Mouse (Mus musculus) olfactory bulb, adult 2 months (tissue): ENCODE data around the gene 6820408C15Rik. TPM values are rescaled to one million over a fixed set of nuclear protein-coding genes. Genes with fewer than 3 reads are reported as not detected.
A peak's percentile ranks its signal among the peaks of the same experiment; 100 is the strongest.

ENCODE experiments used
- H3K27ac ChIP-seq: fragments of 200-500 bp; 2 replicates; pipeline ENCODE4 v1.5.1; 2012; ENCODE audit warnings: low read depth, low read length; ENCODE audit not compliant: insufficient read depth
- H3K4me1 ChIP-seq: fragments of 200-500 bp; 2 replicates; pipeline ENCODE4 v1.6.1; 2012; ENCODE audit warnings: low read length; ENCODE audit not compliant: control insufficient read depth, insufficient read depth
- H3K4me3 ChIP-seq: fragments of 200-500 bp; 2 replicates; pipeline ENCODE4 v1.5.1; 2012; ENCODE audit warnings: mild to moderate bottlenecking, low read depth, low read length, moderate library complexity; ENCODE audit not compliant: insufficient read depth
- CTCF ChIP-seq: fragments of 200-500 bp; IDR thresholded peaks from 2 replicates; pipeline ENCODE4 v1.5.1; 2012; ENCODE audit warnings: low read depth, mild to moderate bottlenecking, low read length, moderate library complexity; ENCODE audit not compliant: insufficient read depth
- POLR2A ChIP-seq: fragments of 200-500 bp; IDR thresholded peaks from 2 replicates; pipeline ENCODE4 v1.6.1; 2012; ENCODE audit warnings: mild to moderate bottlenecking, low read depth, low read length, moderate library complexity; ENCODE audit not compliant: insufficient read depth
- WGBS: fragments of 180-500 bp; shearing (Covaris S2); methylation state at CpG from one replicate; pipeline ENCODE4 v1.1.7; 2018; 5-methylcytosine and 5-hydroxymethylcytosine counted together
- polyA plus RNA-seq: library from polyadenylated mRNA; stranded (reverse); fragments of >200 nt; gene quantifications from 2 replicates; pipeline ENCODE4 v1.2.4, GENCODE M21; 2012; ENCODE audit warnings: low replicate concordance; ENCODE audit not compliant: missing spikeins, insufficient read depth, insufficient read length

6820408C15Rik gene
- polyA plus RNA-seq: not detected in 2 replicates

DNA sequence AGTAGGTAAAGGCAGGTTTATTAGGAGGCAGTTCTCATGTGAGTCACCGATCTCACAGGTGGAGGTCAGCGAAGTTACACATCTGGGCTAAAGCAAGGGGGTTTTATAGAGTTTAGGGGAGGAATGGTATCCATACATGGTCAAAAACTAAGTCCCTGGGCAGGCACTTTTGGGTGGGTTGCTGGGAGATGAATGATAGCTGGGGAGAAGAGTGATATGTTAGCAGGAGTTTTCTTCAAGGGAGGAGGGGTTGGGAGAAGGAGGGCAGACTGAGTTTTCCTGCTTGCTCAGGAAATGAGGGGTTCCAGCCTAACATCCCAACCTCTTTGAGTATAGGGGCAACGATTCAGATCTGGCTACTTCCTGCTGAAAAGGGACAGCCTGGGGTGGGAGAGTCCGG lies at the start of gene 6820408C15Rik:
Gene 6820408C15Rik (plus strand): TSS at position 301 of the 400 bp plus-strand sequence.
- H3K4me3 ChIP-seq: peak within 1 kb of the TSS; percentile 83
- 22% methylated on average over 4 of the region's 4 CpGs for WGBS
- H3K27ac ChIP-seq: peak within 1 kb of the TSS; percentile 99
- peaks cover 19% of the 10 kb centered on the region for H3K4me1 ChIP-seq
- no peak for TF ChIP-seq CTCF
- no peak for TF ChIP-seq POLR2A

DNA sequence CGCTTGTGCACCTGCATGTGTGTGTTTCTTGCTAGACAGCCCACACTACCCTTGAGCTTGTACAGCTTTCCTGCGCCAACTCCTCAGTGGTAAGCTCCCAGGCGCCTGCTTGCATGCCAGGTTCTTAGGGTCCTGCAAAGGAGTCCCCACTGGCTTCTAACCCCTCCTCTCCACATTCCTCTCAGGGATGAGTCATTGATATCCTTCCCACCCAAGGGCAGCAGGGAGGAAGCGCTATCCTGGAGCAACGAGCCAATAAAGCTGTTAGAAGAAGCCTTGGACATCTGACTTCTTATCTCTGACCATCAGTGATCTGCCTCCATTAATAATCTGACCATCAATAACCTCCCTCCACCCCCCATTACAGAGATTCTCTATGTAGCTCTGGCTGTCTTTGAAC lies 47.5 kb upstream of the 6820408C15Rik start:
- Histone ChIP-seq H3K27ac (no peak overlapping the region), H3K4me3 (no peak overlapping the region), H3K4me1 (0 out of 2 replicates have a peak, but pooled peaks cover 8% of the 10 kb centered on the region)
- TF ChIP-seq POLR2A: no peak
- no peak for TF ChIP-seq CTCF
- WGBS: 71% methylated on average over 5 of the region's 5 CpGs

DNA sequence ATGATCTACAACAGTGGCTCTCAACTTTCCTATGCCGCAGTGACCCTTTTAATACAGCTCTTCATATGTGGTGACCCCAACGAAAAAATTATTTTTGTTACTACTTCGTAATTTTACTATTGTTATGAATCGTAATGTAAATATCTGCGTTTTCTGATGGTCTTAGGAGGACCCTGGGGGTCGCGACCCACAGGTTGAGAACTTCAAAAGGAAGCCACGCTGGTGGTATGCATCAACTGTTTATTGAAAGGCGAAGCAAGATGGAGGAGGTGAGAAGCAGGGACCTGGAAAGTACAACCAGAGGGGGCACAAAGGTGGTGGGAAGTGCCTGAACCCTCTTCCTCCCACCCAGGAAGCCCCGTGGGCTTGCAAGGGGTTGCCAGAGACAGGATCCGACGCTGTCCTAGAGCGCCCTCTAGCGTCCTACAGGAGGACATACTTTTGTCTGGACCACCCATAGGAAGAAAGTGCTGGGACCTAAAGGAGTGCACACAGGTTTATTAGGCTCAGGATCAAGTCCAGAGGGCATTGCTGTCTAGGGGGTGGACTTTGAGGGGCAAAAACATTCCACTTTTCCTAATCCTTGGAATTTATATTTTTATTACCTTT lies 46.8 kb upstream of the 6820408C15Rik start:
- TF ChIP-seq POLR2A: no peak
- TF ChIP-seq CTCF: peak; percentile 66
- no peak overlapping the region for H3K27ac ChIP-seq
- H3K4me3 ChIP-seq: no peak overlapping the region
- WGBS: 34% methylated on average over 14 of the region's 14 CpGs
- H3K4me1 ChIP-seq: 0 out of 2 replicates have a peak, but pooled peaks cover 8% of the 10 kb centered on the region

DNA sequence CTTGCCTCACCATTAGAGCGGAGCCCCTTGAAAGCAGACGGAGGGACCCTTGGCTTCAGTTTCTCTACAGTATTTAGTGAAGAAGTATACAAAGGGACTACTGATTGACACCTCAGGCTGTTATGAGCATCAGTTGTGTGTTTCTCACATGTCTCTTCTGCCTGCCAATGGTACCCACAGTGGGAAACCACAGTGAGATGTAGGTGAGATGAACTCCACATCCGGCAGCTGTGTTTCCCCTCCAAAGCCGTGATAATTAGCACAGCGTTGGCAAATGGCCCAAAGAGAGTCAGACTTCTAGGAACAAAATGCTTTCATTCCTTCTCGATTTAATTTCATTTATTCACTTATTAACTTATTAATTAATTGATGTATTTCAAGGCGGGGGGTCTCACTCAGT lies 43.3 kb upstream of the 6820408C15Rik start:
- 50% methylated on average over 7 of the region's 7 CpGs for WGBS
- H3K4me1 ChIP-seq: peaks cover 27% of the 10 kb centered on the region
- H3K27ac ChIP-seq: no peak overlapping the region
- no peak overlapping the region for H3K4me3 ChIP-seq
- no peak for TF ChIP-seq CTCF
- no peak for TF ChIP-seq POLR2A

GRCm38 (mm10) chr2:152372661-152373060 lies 42.7 kb upstream of the 6820408C15Rik start:
- Histone ChIP-seq H3K4me3 (no peak overlapping the region), H3K27ac (no peak overlapping the region), H3K4me1 (peaks cover 27% of the 10 kb centered on the region)
- no peak for TF ChIP-seq POLR2A
- no peak for TF ChIP-seq CTCF
- 85% methylated on average over 4 of the region's 4 CpGs for WGBS

DNA sequence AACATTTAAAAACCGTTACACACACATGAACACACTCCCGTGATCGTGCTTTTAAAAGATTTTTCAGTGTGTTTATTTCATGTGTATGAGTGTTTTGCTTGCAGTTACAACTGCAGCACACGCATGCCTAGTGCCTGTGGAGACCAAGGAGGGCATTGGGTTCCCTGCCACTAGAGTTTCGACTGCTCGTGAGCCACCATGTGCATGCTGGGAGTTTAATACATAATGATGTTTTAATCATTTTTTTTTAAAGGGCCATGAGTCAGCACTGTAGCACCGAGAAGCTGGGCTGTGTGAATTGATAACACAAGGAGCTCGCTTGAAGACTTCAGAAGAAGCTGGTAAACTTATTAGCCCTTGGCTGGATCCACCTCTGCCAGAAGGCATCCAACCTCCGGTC lies 41.8 kb upstream of the 6820408C15Rik start:
- Histone ChIP-seq H3K27ac (no peak overlapping the region), H3K4me1 (peaks cover 26% of the 10 kb centered on the region), H3K4me3 (no peak overlapping the region)
- no peak for TF ChIP-seq CTCF
- TF ChIP-seq POLR2A: no peak
- 62% methylated on average over 9 of the region's 9 CpGs for WGBS

DNA sequence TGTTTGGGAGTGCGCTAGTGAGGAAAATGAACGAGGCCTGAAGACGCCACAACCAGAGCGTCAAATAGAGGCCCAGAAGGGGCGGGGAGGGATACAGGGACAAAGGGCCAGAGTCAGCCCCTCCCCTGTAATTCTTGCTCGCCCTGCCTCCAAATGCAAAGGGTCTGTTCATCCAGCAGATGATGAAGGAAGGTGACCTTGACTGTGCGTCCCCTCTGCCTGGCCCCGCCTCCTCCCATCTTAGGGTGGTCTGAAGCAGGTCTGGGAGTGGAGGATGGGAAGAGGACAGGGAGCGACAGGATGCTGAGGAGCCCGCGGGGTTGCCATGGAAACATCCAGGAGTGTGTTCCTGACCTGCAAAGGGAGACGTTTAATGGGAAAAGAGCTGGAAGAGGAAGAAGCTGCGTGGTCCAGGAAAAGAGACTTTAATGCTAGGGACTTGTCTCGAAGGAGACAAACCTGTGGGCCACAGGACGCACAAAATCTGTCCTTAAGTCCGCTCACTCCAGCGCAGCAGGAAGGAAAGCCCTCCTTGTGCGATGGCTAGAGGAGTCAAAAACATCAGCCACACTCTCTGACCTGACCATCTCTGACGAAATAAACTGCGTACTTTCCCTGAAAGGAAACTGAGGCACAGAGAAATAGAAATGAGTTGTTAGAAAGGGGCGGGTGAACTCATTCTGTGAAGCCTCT lies 39.6 kb upstream of the 6820408C15Rik start:
- H3K4me3 ChIP-seq: peak overlapping the region; percentile 68
- peak overlapping the region; percentile 77 for H3K27ac ChIP-seq
- TF ChIP-seq POLR2A: no peak
- no peak for TF ChIP-seq CTCF
- H3K4me1 ChIP-seq: peaks cover 24% of the 10 kb centered on the region
- 10% methylated on average over 21 of the region's 21 CpGs for WGBS

DNA sequence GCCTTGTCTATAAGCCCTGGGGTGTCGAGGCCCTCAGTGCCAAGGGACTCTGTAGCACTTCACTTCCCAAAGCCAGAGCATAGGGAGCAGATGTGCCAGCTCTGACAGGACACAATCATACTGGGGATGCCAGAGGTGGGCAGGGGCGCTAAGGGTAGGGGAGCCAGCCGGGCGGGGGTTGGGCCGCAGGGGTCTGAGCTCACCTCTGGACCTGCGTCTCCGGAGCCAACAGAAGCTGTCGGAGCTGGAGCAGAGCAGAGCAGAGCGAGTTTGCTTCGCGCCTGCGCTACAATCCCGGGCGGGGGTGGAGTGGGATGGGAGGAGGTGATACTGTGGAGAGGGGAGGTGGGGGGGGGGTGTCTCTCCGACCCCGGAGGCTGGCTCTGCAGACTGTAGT lies 39.0 kb upstream of the 6820408C15Rik start, which contains the start of gene Nrsn2:
Gene Nrsn2 (minus strand): TSS at position 294 of the 397 bp plus-strand sequence.
- TF ChIP-seq POLR2A: no peak; the same call in 1 of the 2 replicates
- no peak for TF ChIP-seq CTCF
- 3% methylated on average over 16 of the region's 16 CpGs for WGBS
- Histone ChIP-seq H3K4me3 (peak within 1 kb of the TSS; percentile 68), H3K27ac (peak within 1 kb of the TSS; percentile 77), H3K4me1 (peaks cover 24% of the 10 kb centered on the region)

DNA sequence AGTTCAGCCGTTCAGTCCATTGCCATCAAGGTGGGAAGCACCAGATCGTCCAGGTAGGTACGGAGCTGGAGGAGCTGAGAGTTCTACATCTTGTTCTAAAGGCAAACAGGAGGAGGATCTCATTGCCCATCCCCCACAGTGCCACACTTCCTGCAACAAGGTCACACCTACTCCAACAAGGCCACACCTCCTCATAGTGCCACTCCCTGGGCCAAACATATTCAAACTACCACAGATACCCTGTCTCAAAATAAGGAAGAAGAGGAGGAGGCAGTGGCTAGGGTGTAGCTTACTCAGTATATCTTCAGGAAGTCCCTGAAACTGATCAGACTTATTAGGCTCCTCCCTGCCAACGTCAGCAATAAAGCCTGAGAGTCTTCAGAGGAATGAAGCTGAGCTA lies 31.2 kb upstream of the 6820408C15Rik start:
- no peak overlapping the region for H3K27ac ChIP-seq
- no peaks in the 10 kb centered on the region for H3K4me1 ChIP-seq
- no peak overlapping the region for H3K4me3 ChIP-seq
- no peak for TF ChIP-seq CTCF
- no peak for TF ChIP-seq POLR2A
- 91% methylated on average over 4 of the region's 4 CpGs for WGBS
